Mouse (Mus musculus): ENCODE data around the gene Rpusd1. TPM values are rescaled to one million over a fixed set of nuclear protein-coding genes. Genes with fewer than 3 reads are reported as not detected.

Rpusd1 gene
- 5.5 and 5.7 TPM in 2 replicates for total RNA-seq (2015)
- 1.6 and 6.0 TPM in 2 replicates for total RNA-seq (2017)

DNA sequence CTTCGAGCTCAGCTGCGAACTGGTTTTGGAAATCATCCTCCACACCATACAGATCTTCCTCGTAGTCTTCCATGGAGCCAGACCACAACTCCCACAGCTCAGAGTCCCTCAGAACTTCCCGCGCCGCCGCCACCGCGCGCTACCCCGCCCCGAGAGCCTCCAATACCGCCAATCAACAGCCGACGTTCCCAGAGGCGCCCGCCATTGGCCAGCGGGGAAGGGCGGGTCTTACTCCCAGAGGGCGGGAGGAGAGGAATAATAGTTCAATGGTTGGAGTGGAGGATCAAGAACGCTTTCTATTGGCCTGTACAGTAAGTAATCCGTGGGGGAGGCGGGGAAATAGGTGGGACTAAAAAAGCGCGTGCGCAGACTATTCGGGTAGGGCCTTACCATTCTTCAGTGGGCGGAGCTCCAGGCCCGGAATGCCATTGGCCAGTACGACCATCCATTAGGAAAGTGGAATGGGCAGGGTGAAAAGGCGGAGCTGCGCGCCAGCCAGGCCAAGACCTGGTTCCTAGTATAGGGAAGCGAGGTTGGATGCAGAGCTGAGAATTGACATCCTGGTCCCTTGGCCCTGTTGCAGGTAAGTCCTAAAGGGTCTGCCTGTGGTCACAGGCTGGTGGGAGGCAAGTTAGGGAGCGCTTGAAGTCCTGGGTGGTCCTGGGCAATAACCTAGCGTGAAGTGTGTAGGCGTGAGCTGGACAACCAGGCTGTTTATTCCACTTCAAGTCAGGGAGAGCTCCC lies at the start of gene Rpusd1, which contains the start of gene Chtf18:
Gene Rpusd1 (plus strand): TSS at position 406 of the 744 bp plus-strand sequence.
Gene Chtf18 (minus strand): TSS at position 155 of the 744 bp plus-strand sequence.
- ATAC-seq (replicated peaks; ENCODE audit: poor library complexity), result peak; percentile 92

DNA sequence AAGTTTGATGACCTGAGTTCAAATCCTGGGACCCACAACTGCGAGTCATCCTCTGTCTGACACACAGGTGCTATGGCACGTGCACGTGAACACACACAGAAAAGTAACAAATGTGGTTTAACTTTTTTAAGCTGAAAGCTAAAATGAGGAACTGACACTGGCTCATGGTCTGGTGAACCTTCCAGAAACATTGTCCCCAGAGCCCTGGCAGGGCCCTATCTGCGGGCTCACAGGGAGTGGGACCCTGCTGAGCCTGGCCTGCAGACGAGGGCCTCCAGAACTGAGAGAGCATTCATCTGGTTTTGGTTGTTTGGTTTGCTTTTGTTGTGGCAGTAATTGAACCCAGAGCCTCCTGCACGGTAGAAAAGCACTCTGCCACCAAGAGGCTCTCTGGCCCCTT lies 49.5 kb upstream of the Rpusd1 start:
- no peak for ATAC-seq (replicated peaks; ENCODE audit: poor library complexity)

DNA sequence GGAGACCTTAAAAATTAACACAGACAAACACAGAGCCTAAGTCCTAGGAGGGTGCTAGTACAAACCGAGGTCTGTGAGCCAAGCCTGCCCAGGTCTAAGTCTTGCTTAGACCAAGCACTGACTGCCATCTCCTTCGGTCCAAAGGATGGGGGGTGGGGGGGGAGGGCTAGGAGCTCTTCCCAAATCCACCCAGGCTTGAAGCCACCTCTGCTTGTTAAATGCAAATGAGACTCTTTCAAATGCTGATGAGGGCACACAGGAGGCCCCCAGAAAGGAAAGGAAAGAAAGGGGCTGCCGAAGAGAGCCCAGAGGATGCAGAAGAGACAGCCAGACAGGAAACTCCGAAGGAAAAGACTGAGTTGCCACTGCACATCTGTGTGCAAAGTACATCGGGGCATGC lies 47.7 kb upstream of the Rpusd1 start:
- ATAC-seq (replicated peaks; ENCODE audit: poor library complexity), result no peak

DNA sequence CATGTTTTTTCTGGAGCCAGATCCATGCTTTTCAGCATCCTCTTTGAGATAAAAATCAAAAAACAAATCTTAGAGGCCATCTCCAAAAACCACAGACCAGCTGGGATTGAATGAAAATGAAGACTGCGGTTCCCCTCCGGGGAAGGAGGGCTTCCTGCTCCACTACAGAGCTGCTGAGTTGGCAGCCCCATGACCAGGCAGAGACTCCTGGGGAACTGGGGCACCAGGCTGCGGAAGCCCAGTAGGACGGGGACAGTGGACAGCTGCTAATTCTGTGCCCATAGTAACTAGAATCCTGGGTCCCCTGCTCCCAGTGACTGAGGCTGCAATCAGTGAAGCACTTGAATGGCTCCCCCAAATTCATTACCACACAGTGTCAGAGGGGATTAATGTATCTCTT lies 45.8 kb upstream of the Rpusd1 start:
- ATAC-seq (replicated peaks; ENCODE audit: poor library complexity), result no peak

DNA sequence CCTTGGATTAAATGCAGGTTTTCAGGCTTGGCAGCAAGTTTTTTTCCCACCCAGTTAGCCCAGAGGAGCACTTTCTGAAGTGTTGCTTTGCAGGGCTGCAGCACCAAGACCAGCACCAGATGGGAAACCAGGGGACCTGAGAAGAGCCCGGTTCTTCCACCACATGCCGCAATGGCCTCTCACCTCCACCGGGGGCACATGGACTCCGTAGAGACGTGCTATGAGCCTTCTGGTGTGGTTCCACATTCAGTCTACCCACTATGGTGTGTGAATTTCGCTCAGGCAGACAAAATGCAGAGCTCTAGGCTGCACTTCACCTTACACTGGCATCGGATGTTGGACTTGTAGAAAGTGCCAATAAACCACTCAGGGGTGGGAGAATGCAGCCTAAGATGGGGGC lies 41.1 kb upstream of the Rpusd1 start:
- 0 out of 2 replicates have a peak, but pooled peaks have one; percentile 23 for ATAC-seq (replicated peaks; ENCODE audit: poor library complexity)

DNA sequence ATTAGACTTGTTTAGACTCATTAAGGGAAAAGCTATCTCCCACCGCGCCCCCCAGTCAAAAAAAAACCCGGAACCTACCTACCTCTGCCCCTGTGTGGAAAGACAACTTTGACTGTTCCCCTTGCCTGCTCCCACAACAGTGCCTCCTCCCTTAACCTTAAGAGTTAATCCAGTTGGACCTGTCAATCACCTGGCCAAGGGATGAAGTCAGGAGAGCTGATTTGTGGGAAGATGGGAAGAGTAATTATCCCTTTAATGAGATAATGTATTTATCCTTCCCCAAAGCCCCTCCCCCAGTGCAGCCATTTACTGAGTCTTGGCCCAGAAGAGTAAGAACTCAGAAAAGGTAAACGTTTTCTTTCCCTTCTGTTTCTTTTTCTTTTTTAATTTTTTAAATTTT lies 38.5 kb upstream of the Rpusd1 start:
- ATAC-seq (replicated peaks; ENCODE audit: poor library complexity), result no peak

DNA sequence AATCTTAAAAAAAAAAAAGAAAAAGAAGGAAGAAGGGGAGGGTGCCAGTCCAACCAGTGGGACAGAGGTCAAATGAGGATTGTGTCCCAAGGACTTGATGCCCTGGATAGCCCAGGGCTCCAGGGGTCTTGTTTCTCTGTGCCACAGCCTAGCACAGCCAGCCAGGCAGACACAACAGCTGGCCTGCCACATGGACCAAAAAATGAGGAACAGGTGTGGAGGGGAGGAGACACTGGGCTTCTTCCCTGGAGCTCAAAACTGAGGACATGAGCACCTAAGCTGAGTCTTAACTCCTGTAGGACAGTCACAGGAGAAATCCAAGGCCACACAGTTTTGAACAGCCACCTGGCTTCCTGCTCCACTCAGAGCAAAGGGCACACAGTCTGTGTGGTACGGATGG lies 31.2 kb upstream of the Rpusd1 start:
- ATAC-seq (replicated peaks; ENCODE audit: poor library complexity), result no peak

DNA sequence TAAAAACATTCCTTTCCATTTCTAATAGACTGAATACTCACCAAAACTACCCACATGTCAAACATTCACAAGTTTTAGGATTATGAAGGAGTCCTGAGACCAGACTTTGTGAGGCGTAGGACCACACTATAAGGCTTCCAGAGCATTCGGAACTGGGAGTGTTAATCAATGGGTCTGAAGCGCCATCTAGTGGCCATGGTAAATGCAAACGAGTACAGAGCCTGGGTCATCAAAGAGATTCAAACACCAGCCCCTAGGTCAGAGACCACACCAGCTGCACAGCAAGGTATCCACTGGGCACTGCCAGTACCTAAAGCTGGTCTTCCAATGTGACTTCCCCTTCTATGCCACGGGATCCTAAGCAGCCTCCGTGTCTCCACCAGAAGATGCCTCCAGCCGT lies 29.0 kb upstream of the Rpusd1 start:
- ATAC-seq (replicated peaks; ENCODE audit: poor library complexity), result peak; percentile 75

DNA sequence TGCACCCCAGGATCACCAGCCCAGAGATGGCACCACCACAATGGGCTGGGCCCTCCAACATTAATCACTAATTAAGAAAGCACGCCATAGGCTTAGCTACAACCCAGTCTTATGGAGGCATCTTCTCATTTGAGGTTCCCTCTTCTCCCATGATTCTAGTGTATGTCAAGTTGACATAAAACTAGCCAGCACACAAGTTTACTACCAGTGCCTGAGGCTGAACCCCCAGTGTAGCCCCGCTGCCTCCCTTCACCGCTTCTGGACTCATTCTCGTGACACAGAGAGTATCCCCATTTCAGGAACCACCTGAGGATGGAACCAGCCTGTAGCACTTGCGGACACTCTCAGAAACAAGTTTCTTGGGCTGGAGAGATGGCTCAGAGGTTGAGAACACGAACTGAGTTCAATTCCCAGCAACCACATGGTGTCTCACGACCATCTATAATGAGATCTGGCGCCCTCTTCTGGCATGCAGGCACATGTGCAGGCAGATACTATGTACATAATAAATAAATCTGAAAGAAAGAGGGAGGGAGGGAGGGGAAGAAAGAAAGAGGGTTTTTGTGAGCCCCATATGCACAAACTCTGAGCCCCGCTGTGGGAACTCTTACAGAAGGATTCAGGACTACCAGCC lies 26.5 kb upstream of the Rpusd1 start:
- no peak for ATAC-seq (replicated peaks; ENCODE audit: poor library complexity)

DNA sequence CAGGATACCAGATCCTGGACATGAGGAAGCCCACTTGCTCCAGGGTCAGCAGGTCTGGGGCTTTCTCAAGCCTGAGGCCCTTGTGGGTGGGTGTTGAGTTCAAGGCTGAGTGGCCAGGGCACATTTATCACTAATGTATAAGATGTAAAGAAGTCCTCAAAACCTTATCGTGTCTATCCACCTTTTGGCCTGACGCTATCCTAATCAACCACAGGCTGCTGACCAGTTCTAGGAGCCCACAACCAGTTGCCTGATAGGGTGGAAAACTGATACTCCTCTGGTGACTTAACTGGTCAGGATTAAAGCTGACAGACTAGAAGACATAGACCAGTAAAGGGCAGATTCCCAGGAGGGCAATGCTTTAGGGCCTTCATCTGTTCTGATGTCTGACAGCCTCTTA lies 17.5 kb upstream of the Rpusd1 start:
- no peak for ATAC-seq (replicated peaks; ENCODE audit: poor library complexity)

DNA sequence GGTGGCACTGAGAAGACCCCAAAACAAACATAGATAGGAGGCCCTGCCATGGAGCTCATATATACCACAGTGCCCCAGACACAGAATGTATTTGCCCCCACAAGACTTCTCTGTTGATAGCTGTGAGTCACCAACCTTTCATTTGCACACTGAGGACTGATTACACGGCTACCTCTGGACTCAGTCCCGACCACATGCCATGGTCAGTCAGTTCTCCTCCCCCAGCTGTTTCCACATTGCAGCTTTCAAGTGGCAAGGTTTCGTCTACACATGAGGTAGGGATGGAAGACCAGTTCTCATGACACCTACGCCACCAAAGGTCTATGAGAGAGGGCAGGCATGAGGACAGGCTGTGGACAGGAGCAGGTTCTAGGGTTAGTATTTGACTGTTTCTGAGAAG lies 16.3 kb upstream of the Rpusd1 start:
- no peak for ATAC-seq (replicated peaks; ENCODE audit: poor library complexity)

DNA sequence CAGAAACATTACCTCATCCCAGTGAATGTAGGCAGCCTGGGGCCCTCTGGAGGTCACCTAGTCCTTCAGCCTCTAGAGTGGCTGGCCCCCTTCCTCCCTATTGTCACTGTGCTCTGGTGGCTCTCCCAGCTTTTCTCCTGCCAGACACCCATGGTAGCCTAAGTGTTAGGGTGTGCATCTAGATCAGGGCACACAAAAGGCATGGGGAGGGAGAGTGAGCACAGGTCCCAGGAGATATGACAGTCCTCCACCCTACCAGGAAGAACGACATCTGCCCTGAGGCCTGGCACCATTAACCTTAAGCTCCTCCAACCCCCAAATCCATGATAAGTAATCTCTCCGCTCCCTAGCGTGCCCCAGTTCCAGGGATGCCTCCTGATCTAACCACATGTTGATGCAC lies 11.8 kb upstream of the Rpusd1 start:
- 0 out of 2 replicates have a peak, but pooled peaks have one; percentile 14 for ATAC-seq (replicated peaks; ENCODE audit: poor library complexity)

DNA sequence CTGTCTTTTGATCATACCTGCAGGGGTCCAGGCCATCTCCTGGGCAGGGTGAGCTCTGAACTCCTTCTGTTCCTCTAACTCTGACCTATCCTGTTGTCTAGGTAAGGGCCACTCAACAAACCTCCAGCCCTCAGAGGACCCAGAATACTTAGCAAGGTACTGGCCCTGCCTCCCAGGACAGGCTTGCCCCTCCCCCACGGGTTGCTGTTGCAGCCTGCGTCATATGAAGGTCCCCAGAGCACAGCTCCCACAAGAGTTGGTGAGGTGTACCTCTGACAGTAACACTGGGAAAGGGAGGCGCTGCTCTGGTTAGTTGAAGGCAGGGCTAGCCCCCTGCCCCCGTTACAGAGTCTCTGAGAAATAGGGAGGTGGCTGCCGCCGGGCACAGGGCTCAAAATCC lies 11.3 kb upstream of the Rpusd1 start:
- ATAC-seq (replicated peaks; ENCODE audit: poor library complexity), result no peak

DNA sequence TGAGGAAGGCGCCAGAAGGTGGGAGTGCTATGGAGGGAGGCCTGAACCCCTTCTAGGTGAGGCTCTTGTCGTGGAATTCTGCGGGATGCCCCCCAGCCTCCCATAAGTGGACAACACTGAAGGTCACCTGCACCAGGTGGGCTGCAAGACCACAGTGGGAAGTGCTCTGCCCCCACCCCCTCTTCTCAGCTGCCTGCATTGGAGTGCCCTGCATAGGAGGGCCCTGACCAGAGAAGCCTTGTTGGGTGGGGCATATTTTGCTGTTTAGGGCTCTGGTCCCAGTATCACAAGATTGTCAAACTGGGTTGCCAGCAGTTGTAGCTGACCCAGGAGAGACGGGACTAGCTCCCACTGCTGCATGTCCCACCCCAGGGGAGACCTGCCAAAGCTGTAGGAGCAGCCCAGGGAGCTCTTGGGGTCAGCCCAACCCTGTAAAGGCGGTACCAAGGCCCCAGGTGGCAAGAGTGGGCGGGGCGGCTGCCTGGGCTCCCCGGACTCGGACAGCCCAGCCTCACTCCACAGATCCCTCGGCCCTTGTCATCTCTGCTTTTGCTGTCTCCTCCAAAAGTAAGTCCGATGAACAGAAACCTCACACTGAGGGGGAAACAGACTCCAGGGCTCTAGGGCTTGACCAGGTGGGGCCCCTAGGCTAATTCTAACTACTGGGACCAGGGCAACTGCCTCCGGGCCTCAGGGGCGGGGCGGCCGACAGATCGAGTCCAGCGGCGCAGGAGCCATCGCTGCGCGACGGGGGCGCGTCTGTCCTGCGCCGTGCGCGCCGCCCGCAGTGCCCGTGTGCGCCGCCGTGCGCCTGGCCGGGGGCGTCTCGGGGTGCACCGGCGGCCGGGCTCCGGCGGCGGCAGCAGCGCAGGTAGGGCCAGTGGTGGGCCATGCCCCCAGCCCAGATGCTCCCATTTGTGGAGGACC lies 10.5 kb upstream of the Rpusd1 start, which contains the start of gene Gng13:
Gene Gng13 (plus strand): TSS at position 461 of the 927 bp plus-strand sequence.
- 0 out of 2 replicates have a peak, but pooled peaks have one; percentile 29 for ATAC-seq (replicated peaks; ENCODE audit: poor library complexity)

DNA sequence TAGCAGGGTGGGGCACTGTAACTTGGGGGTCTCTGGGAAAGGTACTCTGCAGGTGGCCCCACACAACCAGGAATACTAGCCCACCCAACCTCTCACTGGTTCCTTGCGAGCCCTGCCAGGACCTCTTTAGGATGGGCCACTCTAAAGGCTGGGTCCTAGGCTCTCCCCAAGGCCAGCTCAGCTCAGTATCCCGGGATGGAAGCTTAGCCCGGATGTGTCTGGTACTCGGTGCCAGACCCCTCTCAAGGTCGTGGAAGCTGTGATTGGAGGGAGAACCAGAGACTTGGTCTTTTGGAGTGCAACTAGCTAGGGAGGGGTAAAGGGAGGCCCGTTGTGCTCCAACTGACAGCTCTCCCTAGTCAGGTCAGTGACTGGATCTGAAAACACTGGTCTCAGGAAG lies 9.8 kb upstream of the Rpusd1 start:
- ATAC-seq (replicated peaks; ENCODE audit: poor library complexity), result no peak

DNA sequence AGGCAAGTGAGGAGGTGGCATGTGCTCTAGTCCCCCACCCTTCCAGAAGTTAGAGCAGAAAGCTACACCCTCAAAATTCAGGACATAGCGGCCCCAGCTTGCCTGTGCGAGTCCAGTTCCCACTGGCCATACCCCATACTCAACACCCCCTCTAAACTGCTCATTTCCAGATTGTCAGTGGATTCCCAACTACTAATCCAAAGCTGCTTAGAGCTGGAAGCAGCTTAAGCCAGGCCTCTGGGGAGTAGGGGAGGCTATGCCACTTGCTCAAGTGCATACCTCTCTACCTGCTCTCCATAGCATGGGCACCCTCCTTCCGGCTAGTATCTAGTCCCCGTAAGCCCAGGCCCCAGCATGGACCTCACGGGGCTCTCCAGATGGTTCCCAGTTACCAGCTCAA lies 6.0 kb upstream of the Rpusd1 start:
- ATAC-seq (replicated peaks; ENCODE audit: poor library complexity), result no peak

DNA sequence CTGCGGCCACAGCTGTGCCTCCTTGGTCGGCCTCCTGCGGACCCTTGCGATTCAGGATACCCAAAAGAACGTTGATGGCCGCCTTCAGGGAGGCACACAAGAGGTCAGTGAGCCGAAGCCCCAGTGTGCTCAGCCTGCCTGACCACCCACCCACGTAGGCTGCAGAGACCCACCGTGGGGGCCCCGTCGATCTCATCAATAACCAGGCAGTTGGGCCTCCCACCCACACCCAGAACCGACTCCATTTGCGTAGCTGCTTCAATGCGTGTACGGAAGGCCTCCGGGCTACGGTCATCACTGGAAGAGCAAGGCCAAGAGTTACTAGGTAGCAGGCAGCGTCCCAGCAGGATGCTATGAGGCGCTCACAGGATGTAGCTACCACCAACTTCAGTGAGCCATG lies 4.0 kb upstream of the Rpusd1 start:
- no peak for ATAC-seq (replicated peaks; ENCODE audit: poor library complexity)

DNA sequence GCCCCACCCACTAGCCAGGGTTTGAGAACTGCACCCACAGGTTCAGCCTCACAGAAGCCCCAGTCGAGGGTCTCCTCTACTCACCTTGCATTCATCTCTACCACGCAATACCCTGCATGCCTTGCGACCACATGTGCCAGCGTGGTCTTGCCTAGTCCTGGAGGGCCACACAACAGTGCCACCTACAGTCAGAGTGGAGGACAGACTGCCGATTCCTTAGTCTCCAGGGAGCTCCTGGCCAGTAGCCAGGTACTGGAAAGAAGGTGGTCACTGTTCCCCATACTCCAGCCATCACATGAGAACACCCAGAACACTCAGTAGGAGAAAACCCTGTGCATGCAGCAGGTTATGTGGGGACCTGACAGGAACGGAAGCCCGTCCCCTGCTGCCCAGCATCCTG lies 3.6 kb upstream of the Rpusd1 start:
- no peak for ATAC-seq (replicated peaks; ENCODE audit: poor library complexity)

DNA sequence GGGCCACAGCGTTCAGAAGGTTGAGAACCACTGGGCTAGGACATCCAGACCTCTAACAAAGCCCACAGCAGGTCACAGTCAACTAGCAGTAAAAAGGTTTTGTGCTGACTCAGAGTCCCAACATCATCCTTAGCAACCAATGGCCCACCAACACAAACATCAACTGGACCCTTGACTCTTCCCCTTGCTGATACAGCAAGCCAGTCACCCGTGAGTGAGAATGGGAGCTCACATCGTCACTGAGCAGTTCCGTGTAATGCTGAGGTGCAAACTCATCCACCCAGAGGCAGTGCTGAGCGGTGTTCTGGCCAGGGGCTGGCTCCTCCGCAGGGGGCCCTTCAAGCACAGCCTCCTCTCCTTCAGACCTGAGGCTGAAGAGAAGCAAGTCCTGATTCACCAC lies 2.2 kb upstream of the Rpusd1 start:
- ATAC-seq (replicated peaks; ENCODE audit: poor library complexity), result no peak

DNA sequence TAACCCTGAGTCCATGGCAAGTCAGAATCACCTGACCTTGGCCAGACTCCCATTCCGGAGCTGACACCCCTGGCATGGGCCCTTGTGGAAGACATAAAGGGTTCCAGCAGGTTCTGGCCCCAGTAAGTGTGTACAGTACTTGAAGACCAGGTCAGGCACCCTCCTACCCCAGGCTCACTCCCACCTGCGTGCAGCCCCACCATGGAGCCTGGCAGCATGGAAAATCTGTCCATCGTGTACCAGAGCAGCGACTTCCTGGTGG lies 470 bp downstream of the Rpusd1 start:
- ATAC-seq (replicated peaks; ENCODE audit: poor library complexity), result no peak

DNA sequence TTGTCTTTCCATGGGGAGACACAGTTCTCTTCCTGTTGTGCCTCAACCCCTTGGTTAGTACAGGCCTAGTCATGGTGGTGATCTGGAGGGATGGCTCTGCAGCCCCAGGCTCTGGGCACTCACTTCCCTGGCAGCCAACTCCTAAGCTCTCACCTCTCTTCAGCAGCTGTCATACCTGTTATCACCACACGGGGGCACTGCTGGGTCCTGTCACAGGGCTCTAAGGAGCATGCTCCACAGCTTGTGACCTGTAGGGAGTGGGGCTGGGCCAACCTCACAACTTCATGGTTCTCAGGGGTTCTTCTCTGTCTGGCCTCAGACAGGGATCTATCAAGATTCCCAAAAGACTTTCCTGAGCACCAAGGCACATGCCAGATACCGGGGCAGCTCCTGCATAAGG lies 4.6 kb downstream of the Rpusd1 start:
- ATAC-seq (replicated peaks; ENCODE audit: poor library complexity), result peak; percentile 58

DNA sequence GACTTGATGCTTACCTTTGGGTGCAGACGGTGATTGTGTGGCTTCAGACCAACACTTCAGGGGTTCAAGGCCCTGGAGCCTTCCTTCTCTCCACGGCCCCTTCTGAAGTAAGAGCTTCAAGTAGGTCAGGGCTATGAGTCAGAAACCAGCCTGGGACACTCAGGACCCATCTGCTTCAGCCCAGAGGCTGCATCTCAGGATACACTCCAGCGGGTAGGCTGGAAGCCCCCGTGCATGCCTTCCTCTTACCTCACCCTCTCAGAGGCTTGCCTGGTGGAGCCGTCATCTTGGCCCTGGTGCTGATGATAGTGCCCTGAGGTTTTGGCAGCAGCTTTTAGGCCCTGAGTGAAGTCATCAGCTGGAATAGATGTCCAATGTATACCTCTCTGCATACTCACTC lies 7.8 kb downstream of the Rpusd1 start:
- ATAC-seq (replicated peaks; ENCODE audit: poor library complexity), result no peak
